Mouse (Mus musculus) heart, postnatal 4 days (tissue): ENCODE measurements at regions not wholly inside any gene's neighbourhood (a gene's known extent, or its start where the extent isn't known, plus 50 kb on each side); places are given as distances from the start of the nearest gene placed in this dataset.

Experiments
- DNase-seq: peaks from one replicate; pipeline ENCODE4 v3.0.0; 2021

GRCm38 (mm10) chr10:39248486-39248885 is 84.9 kb upstream of the Ccn6 start:
- no peak for DNase-seq

GRCm38 (mm10) chr10:39246984-39247383 is 83.4 kb upstream of the Ccn6 start:
- DNase-seq = no peak

- DNase-seq = no peak
Observed at GRCm38 (mm10) chr10:39245141-39245540, 81.5 kb upstream of the Ccn6 start.

GRCm38 (mm10) chr10:39244061-39244460 is 80.5 kb upstream of the Ccn6 start:
- DNase-seq = no peak

GRCm38 (mm10) chr10:39242398-39242797 is 78.8 kb upstream of the Ccn6 start:
- DNase-seq = no peak

- no peak for DNase-seq
Observed at GRCm38 (mm10) chr10:39241922-39242321, 78.3 kb upstream of the Ccn6 start.

GRCm38 (mm10) chr10:39241486-39241885 is 77.9 kb upstream of the Ccn6 start:
- DNase-seq = no peak

GRCm38 (mm10) chr10:39240966-39241365 is 77.4 kb upstream of the Ccn6 start:
- DNase-seq = no peak

GRCm38 (mm10) chr10:39240178-39240791 is 76.7 kb upstream of the Ccn6 start:
- DNase-seq = no peak

GRCm38 (mm10) chr10:39239498-39240177 is 76.0 kb upstream of the Ccn6 start:
- peak; percentile 88 for DNase-seq

- peak; percentile 38 for DNase-seq
Observed at GRCm38 (mm10) chr10:39238596-39238995, 75.0 kb upstream of the Ccn6 start.

- no peak for DNase-seq
Observed at GRCm38 (mm10) chr10:39237549-39237948, 74.0 kb upstream of the Ccn6 start.

GRCm38 (mm10) chr10:39233926-39234450 is 70.4 kb upstream of the Ccn6 start:
- no peak for DNase-seq

GRCm38 (mm10) chr10:39233191-39233590 is 69.6 kb upstream of the Ccn6 start:
- DNase-seq = no peak

- no peak for DNase-seq
Observed at GRCm38 (mm10) chr10:39230634-39231410, 67.2 kb upstream of the Ccn6 start.

GRCm38 (mm10) chr10:39229233-39229632 is 65.6 kb upstream of the Ccn6 start:
- no peak for DNase-seq

- no peak for DNase-seq
Observed at GRCm38 (mm10) chr10:39228027-39228426, 64.4 kb upstream of the Ccn6 start.

GRCm38 (mm10) chr10:39227499-39227942 is 63.9 kb upstream of the Ccn6 start:
- peak; percentile 65 for DNase-seq

- DNase-seq = no peak
Observed at GRCm38 (mm10) chr10:39226518-39226917, 62.9 kb upstream of the Ccn6 start.

- DNase-seq = no peak
Observed at GRCm38 (mm10) chr10:39224449-39225094, 61.0 kb upstream of the Ccn6 start.

- DNase-seq = no peak
Observed at GRCm38 (mm10) chr10:39221028-39221427, 57.4 kb upstream of the Ccn6 start.

- no peak for DNase-seq
Observed at GRCm38 (mm10) chr10:39219366-39219765, 55.8 kb upstream of the Ccn6 start.

GRCm38 (mm10) chr10:39218151-39218550 is 54.6 kb upstream of the Ccn6 start:
- no peak for DNase-seq
